Mouse (Mus musculus) heart, postnatal 14 days (tissue): ENCODE measurements around the gene Fnbp1. TPM values are rescaled to one million over a fixed set of nuclear protein-coding genes. Genes with fewer than 3 reads are reported as not detected.

Source experiments
- DNase-seq, 2 experiments: peaks; one replicate each; pipeline ENCODE4 v3.0.0; 2021 to 2022
- intact Hi-C: fragments of 180-260 bp; cut with DNase I; formaldehyde crosslinking; loops from one replicate; pipeline ENCODE4 v1.15.1; 2025
- total RNA-seq, 2 experiments: library from RNA; stranded (reverse); gene quantifications; 2 replicates each; pipeline ENCODE4 v1.2.3; 2021

The Fnbp1 gene
- total RNA-seq, 2 experiments from 2014 or later, result 49.5 to 51.9 TPM

DNA sequence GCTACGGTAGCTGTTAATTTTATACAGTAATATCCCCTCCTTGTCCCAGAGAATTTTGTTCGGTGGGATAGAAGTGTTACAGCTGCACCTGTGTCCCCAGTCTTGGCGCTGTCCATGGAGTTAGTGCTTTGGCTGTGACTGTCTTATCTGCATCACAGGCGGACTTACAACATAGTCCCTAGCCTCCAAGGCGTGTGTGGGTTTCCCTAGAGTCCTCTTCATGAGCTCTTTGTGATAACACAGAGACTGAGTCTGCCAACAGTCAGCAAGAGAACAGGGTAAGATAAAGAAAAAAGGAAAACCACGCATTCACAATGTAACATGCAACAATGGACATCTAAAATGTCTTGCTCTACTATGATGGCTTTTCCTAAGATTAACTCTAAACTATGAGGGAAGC is 93.8 kb downstream of the Fnbp1 start:
- intact Hi-C loops, result no loop called here
- DNase-seq, result no peak

DNA sequence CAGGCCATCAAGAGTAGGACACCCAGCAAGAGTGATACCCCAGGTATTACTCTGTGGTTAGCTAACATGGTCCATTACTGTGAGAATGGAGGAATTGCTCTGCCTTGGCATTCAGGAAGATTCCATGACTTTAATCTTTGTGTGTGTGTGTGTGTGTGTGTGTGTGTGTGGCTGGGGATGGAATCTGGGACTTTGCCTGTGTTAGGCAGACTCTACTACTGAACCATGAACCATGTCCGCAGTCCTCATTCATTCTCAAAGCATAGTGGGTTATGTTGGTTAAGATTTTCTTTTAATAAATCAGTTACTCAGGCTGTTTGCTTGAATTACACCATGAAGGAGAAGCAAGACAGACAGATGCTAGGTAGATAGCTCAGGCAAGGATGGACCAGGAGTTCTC is 98.0 kb downstream of the Fnbp1 start:
- no peak for DNase-seq
- intact Hi-C loops, result no loop called here

DNA sequence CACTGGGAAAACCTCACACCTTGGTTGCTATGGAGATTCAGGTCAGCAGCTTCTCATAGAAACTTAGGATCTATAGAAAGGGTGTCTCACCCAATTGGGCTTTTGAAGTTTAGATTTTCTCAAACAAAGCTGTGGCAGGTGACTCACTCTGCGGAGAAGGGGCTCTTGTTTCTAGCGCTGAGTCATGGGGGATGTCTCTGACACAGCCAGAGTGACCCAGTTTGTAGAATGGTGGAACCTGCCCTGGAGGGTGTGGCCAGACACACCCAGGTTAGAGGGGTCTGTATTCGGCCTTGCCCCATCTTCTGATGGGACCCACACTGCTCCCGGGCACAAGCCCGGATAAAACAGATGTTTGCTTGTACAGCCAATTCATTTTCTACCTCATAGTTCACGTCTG is 98.9 kb downstream of the Fnbp1 start:
- no peak for DNase-seq
- intact Hi-C loops, result no loop called here

DNA sequence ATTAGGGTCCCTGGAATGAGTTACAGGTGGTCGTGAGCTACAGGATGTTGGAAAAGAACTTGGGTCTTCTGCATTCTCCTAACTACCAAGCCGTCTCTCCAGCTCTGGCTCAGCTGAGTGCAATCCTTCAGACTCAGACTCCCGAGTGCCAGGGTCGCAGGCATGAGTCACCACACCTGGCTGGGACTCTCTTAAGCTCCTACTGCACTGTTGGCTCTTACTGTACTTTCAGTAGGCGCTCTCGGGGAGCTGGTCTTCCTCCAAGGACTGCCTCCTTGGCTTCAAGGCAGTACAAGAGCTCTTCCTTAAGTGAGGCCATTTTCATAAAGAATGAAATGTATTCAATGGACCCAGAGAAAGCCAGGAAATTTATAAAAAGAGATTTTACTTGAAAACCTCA is 100.4 kb downstream of the Fnbp1 start:
- no peak for DNase-seq
- intact Hi-C loops, result no loop called here

DNA sequence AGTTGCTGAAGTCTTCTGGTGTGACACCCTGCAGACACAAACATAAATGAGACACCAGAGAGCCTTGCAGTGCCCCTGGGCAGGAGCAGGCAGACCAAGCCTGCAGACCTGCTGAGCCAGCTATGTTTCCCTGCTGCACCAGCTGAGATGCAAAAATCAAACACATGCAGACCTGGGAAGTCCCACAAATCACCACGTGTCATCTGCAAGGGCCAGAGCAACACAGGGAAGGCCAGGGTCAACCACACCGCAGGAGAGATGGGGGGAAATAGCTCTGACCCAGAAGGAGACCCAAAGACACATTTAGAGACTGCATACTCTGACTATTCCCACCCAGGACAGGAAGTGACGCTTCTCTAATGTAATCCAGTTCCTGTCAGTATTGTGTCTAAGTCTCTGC is 101.3 kb downstream of the Fnbp1 start:
- intact Hi-C loops, result no loop called here
- no peak for DNase-seq

DNA sequence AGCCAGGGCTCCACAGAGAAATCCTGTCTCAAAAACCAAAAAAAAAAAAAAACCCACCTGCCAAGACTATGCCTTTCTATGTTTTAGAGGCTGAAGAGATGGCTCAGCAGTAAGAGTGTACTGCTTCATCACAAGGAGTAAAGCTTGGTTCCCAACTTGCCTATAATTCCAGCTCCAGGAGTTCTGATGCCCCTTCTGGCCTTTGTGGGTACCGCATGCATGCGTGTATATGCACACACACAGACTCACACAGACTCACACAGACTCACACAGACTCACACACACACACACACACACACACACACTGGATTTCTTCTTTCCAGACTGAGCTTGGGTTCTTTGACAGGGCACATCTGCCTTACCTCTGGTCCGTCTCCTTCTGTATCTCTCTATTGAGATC is 101.8 kb downstream of the Fnbp1 start:
- intact Hi-C loops, result no loop called here
- no peak for DNase-seq

DNA sequence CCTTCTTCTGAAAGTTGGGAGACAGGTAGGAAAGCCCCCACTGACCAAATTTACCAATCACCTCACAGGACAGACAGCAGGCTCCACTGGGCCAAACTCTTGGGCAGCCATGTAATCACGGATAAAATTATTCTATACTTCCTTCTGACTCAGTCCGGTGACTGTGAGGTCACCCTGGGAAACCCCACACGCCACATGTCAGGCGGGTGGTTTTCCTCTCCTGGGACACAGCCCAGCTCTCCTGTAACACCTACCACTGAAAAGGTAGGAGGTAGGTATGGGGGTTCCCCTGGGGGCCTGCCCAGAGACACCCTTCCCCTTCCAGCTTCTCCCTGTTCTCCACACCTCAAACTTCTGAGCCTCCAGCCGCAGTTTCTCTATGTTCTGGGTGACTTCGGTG is 105.0 kb downstream of the Fnbp1 start:
- intact Hi-C loops, result no loop called here
- DNase-seq, result no peak

DNA sequence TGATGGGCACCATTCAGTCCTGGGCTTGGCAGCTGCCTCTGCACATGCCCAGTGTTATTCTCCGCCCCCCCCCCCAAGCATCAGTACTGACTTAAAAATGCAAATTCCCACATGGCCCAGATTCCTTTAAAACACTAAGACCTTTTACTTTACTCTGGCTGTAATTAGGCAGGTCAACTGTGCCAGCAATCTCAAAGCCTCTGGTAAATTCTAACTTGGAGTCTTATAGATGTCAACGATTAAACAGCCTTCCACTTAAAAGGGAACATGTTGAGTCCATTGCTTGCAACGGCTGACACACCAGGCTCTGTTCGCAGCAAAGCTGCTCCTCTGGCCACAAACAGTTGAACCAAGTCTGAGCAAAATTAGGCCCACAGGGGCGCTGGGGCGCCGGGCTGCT is 109.8 kb downstream of the Fnbp1 start:
- intact Hi-C loops, result no loop called here
- DNase-seq, result no peak

DNA sequence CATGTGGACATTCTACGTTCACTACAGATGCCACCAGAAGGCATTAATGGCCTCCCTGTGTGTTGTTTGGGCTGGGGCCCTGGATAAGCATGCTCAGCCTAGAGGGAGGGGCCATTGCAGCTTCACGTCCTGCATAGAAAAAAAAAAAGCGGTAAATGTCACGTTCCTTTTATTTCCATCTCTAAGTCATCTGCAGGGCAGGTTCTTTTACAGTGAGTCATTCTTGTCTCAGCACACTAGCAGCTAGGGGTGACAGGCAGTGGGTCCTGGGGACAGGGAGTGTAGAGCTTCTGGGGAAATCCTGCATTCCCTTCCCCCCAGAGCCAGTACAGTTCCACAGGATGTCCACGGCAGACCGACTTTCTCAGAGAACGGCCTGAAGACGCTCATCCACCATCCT is 115.2 kb downstream of the Fnbp1 start:
- intact Hi-C loops, result loop anchor here (5.0 kb wide), 1 partner anchor 156 kb away; no protein-coding TSS in a partner anchor
- no peak for DNase-seq

DNA sequence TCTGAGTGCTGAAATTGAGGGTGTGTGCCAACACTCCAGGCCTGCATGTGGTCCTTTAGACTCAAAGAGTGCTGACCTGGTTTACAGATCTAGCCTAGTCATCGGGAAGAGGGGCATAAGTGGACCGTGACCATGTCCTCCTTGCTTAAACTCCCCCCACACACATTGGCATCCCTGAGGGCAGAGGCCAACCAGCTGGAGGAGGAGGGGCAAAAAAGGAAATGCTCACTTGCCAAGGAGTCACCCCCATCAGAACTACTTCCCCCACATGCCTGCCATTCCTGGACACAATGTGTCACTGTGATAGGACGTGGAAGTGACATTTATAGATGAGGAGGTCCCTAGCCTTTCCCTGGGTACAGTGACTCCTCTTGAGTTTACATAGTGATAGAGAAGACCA is 116.3 kb downstream of the Fnbp1 start:
- no peak for DNase-seq
- intact Hi-C loops, result loop anchor here (2.0 to 5.0 kb wide), 2 partner anchors 125 to 157 kb away; no protein-coding TSS in a partner anchor

DNA sequence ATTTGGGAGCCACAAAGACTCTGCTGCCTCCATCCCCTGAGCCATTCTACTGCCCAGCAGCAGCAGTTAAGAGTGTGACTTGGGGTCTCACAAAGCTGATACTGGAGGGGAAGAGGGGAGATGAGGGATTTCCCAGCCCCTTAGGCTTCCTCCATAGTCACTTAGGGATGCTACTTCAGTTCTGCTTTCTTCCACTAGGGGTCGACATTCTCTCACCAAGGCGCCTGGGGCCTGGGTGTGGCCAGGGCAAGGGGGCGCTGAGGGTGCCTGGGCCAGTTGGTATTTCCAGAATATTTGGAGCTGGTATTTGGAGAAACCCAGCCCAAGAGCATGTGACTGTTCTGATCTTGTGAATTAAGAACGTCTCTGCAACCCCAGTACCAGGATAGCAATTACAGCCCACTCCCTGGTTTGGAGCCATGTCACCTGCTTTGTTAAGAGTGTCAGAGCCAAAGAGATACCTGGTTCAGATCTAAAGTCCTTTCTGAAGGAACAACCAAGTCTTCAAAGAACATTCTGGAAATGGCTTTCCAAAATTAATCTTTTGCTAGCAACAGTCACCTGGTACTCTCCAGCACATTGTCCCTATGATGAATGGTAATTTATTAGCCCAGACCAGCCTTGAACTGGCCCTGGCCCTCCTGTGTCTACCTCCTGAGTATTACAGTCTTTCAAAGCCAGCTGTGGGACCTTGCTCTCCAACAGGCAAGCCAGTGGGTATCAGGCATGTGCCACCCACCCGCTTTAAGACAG is 117.0 kb downstream of the Fnbp1 start:
- intact Hi-C loops, result loop anchor here (2.0 to 5.0 kb wide), 3 partner anchors 126 to 268 kb away; no protein-coding TSS in a partner anchor
- DNase-seq, result peak; percentile 49 to 83

DNA sequence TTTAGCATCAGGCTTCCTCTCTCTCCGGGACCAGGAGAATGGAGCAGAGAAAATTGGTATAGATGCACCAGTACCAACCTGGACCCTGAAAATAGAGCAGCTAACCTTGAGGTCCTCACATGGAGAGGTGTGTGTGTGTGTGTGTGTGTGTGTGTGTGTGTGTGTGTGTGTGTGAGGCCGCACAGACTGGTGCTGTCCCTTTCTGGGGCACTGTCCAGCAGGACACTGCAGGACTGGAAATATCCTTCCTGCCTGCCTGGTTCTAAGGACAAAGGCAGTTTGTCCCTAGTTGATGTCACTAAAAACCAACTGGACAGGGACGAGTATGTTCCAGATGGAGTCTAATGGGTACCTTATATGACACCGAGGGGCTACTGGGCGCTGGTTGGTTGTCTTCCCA is 117.9 kb downstream of the Fnbp1 start:
- intact Hi-C loops, result loop anchor here (2.0 to 5.0 kb wide), 2 partner anchors 127 to 268 kb away; no protein-coding TSS in a partner anchor
- no peak for DNase-seq

DNA sequence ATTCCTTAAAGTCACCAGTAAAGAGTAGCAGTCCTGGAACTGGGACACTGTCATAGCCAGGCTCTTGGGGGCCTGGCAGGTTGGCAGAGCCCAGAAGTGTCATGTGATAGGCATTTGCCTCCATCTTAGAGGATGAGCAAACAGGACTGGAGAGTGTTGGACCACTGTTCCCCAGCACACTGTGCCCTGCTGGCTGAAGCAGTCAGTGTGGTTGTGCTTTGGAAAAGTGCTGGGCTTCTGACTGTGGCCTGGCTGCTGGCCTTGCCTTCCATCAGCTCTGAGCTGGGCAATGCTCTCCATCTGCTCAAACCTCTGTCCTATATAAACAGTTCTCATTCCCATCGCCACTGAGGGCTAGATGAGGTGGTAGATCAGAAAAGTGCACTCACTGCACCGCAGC is 121.6 kb downstream of the Fnbp1 start:
- no peak for DNase-seq

DNA sequence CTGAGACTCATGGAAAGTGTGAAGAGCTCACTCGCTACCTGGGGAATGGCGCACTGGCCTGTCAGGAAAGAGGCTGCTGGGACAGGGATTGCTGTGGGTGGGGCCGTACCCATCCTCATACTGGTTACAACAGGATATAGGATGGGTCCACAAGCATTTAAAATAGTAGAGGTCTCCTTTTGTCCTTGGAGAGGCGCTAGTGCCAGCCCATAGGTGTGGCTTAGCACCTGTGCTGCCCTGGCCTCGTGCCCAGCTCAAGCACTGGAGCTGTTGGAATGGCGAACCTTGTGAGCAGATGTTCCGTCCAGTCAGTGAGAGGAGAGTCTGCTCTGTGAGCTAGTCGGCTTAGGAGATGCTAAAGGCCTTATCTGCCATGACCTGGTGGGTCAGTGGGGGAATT is 122.8 kb downstream of the Fnbp1 start:
- DNase-seq, result no peak
- intact Hi-C loops, result no loop called here

More for the DNA sequence above, 121.6 kb downstream of the Fnbp1 start:
- intact Hi-C loops, result loop anchor here (5.0 kb wide), 1 partner anchor 272 kb away; no protein-coding TSS in a partner anchor

DNA sequence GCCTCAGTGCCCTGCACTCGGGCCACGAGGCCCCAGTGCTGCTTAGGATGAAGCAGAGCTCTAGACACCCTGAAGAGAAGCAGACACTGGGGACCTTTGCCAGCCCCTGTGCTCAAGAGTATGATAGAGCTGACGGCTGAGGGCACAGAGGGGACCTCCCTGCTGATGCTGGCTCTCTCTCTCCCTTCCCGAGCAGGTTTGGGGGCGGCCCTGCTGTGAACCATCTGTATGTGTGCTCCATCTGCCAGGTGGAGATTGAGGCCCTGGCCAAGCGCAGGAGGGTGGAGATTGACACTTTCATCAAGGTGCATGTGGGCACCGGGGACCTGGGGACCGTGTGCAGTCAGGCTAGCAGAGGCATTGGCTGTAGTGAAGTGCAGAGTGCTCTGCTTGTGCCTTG is 123.3 kb downstream of the Fnbp1 start:
- DNase-seq, result no peak
- intact Hi-C loops, result no loop called here

DNA sequence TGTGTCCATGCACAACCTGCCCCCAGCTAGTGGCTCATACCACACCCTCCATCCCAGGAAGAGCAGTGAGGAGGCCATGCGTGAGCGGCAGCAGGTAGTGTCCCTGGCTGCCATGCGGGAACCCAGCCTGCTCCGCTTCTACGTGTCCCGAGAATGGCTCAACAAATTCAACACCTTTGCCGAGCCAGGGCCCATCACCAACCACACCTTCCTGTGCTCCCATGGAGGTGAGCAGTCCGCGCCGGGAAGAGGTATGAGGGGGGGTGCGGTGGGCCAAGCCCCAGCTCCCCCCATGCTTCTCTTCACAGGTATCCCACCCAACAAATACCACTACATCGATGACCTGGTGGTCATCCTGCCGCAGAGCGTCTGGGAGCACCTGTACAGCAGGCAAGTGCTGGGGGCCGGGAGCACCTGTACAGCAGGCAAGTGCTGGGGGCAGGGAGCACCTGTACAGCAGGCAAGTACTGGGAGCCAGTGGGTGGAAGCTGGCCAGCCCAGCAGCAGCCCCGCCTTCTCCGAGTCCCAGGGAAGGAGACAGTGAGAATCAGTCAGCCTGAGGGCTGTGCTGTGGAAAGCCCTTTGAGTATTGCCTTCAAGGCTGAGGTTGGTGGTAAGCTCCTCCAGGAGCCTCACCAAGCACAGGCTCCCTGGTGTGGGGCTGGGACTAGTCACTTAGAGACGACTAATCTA is 124.0 kb downstream of the Fnbp1 start:
- no peak for DNase-seq
- intact Hi-C loops, result no loop called here

DNA sequence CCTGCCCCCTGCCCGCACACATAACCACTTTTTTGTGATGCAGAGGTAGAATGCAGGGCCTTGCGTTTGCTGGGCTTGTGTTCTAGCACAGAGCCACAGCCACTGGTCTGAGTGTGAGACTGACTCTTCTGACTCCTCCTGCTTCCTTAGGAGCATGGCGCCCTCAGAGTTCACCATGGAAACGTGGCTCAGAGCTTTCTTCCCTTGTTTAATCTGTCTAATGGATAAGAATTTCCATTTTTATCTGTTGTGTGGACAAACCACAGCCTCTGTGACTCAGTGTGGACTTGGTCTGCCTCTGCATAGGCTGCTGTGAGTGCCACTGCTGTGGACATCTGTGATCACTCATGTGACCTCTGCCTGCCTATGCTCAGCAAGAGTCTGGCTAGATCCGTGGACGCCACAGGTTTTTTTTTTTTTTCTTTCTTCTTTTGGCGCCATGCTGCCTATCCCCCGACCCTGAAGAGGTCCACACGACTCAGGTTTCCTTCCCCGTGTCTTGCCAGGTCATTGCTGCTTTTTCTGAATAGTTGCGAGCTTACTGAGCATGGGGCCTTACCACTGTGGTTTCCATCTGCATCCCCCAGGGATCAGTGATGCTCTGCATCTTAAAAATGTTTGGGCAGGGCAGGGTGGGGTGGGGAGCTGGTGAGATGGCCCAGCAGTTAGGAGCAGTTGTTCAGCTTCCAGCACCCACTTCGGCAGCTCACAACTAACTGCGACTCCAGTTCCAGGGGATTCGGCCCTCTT is 128.3 kb downstream of the Fnbp1 start:
- no peak for DNase-seq
- intact Hi-C loops, result no loop called here

DNA sequence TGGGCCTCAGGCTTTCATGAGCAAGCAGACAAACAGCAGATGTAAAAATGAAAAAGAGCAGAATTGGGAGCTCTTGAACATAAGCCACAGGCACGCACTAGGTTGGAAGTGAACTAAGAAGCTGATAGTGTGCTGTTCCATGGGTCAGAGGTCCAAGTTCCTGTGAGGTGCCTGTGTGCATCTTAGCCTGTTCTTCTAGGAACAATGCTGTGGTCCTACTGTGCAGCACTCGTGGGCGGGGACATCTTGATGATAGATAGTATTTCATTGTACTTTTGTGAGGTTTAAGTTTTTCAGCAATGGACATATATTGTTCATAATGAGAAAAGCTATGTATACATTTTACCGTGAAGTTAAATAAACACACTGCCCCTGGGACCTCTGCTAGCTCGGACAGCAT is 134.6 kb downstream of the Fnbp1 start:
- no peak for DNase-seq
- intact Hi-C loops, result no loop called here

DNA sequence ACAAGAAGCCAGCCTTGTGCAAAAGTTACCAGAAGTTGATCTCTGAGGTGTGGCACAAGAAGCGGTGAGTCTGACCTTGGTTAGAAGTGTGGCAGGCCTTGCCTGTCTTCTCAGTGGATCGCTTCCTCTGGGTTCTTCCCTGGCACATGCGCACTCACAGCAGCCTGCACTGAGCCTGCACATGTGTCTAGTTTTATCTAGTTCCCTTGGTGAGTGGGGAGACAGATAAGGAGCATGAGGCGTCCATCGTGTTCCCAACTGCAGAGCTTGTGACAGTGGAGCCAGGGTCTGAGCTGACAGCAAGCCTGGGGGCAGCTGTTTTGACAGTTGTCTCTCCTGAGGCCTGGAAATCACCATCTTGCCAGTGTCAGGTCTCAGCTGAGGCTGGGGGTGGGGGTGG is 135.4 kb downstream of the Fnbp1 start:
- intact Hi-C loops, result no loop called here
- DNase-seq, result peak; percentile 58 to 64

DNA sequence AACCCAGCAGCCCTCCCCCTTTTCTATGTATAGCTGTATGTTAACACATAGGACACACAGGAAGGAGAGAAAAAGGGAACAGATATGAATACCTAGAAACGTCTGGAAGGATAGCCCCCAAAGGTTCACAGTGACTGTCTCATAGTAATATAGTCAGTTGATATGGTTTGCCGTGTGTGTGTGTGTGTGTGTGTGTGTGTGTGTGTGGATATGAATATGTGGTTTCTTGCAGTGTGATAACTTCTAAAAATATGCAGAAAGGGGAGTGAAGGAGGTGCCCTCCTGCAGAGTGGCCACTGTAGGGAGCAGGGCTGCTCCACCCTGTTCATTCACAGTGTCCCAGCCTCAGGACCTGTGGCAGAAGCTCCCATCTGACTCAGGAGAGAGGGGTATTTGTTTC is 136.4 kb downstream of the Fnbp1 start:
- DNase-seq, result no peak
- intact Hi-C loops, result no loop called here

DNA sequence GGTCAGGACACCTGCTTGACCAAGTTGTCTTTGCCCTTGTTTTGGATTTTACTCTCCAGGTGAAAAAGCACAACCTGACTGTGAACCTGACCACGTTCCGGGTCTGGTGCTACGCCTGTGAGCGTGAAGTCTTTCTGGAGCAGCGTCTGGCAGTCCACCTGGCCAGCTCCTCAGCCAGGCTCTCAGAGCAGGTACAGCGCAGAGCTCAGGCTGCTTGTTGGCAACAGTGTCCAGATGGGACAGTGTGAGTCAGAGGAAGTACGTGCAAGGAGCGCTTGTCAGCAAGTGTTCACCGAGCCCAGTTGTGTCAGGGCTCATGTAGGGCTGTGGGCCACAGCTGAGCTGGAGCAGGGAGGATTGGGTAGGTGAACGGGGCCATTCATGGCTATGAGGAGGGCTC is 139.0 kb downstream of the Fnbp1 start:
- intact Hi-C loops, result no loop called here
- no peak for DNase-seq
